Mouse (Mus musculus) G1E (cell line): ENCODE data around the gene Ap3d1.

Source experiments
- CTCF ChIP-seq: IDR thresholded peaks from 2 replicates; pipeline ENCODE4 v1.5.1; 2012; ENCODE audit warnings: low read depth, low read length, inconsistent platforms, mixed read lengths
- GATA1 ChIP-seq: IDR thresholded peaks from 2 replicates; pipeline ENCODE4 v1.6.1; 2012; ENCODE audit warnings: borderline replicate concordance, low read length, inconsistent platforms, mixed read lengths
- POLR2AphosphoS5 ChIP-seq: IDR thresholded peaks from 2 replicates; pipeline ENCODE4 v1.6.1; 2012; ENCODE audit warnings: low read depth, low read length, inconsistent platforms; ENCODE audit not compliant: insufficient replicate concordance
- TAL1 ChIP-seq: conservative IDR thresholded peaks from 2 replicates; pipeline ENCODE4 v1.6.1; 2012; ENCODE audit warnings: low read depth, low read length, inconsistent platforms, mixed read lengths

- TF ChIP-seq CTCF: no peak
- no peak for TF ChIP-seq POLR2AphosphoS5
- no peak for TF ChIP-seq GATA1
- TF ChIP-seq TAL1: no peak
Measured at GRCm38 (mm10) chr10:80779565-80779964, 37.5 kb upstream of the Ap3d1 start.
